Mouse (Mus musculus) myocyte (in vitro differentiated cells): ENCODE measurements around the gene Nap1l5. TPM values are rescaled to one million over a fixed set of nuclear protein-coding genes. Genes with fewer than 3 reads are reported as not detected.

Source experiments
- H3K27me3 ChIP-seq: one replicate; pipeline ENCODE4 v1.6.1; 2011; ENCODE audit not compliant: control insufficient read depth, insufficient read depth, insufficient read length
- H3K36me3 ChIP-seq: one replicate; pipeline ENCODE4 v1.6.1; 2011; ENCODE audit not compliant: control insufficient read depth, insufficient read depth
- H3K4me2 ChIP-seq: one replicate; pipeline ENCODE4 v1.6.1; 2011; ENCODE audit warnings: low read depth, control low read depth
- H3K4me3 ChIP-seq: one replicate; pipeline ENCODE4 v1.5.1; 2011; ENCODE audit warnings: mild to moderate bottlenecking, control low read depth, moderate library complexity
- H3K79me2 ChIP-seq: one replicate; pipeline ENCODE4 v1.6.1; 2011; ENCODE audit not compliant: control insufficient read depth, insufficient read depth
- H3ac ChIP-seq: one replicate; pipeline ENCODE4 v1.6.1; 2011; ENCODE audit not compliant: control insufficient read depth, insufficient read length
- CEBPB ChIP-seq: IDR thresholded peaks from 2 replicates; pipeline ENCODE4 v1.6.1; 2011; ENCODE audit warnings: mild to moderate bottlenecking, moderate library complexity; ENCODE audit not compliant: poor library complexity, insufficient read depth, severe bottlenecking
- E2F4 ChIP-seq: IDR thresholded peaks from one replicate; pipeline ENCODE4 v1.6.1; 2011; ENCODE audit warnings: mild to moderate bottlenecking, control low read depth, moderate library complexity; ENCODE audit not compliant: insufficient read depth
- MAX ChIP-seq: IDR thresholded peaks from one replicate; pipeline ENCODE4 v1.6.1; 2011; ENCODE audit warnings: low read depth, mild to moderate bottlenecking, control low read depth
- MYOD1 ChIP-seq, 3 experiments: IDR thresholded peaks; one replicate each; pipeline ENCODE4 v1.6.1; 2011; ENCODE audit warnings: control low read depth in 2 of 3, low read depth in 2 of 3, mild to moderate bottlenecking in 2 of 3, moderate library complexity in 1 of 3; ENCODE audit not compliant: insufficient read length in 2 of 3, control insufficient read depth in 1 of 3
- MYOG ChIP-seq, 3 experiments: IDR thresholded peaks; one replicate each; pipeline ENCODE4 v1.6.1; 2011; ENCODE audit warnings: control low read depth in 2 of 3, low read depth in 2 of 3, mild to moderate bottlenecking in 2 of 3; ENCODE audit not compliant: insufficient read length in 2 of 3, control insufficient read depth in 1 of 3, insufficient read depth in 1 of 3
- POLR2A ChIP-seq: IDR thresholded peaks from one replicate; pipeline ENCODE4 v1.6.1; 2011; ENCODE audit warnings: low read depth, mild to moderate bottlenecking, control low read depth, moderate library complexity; ENCODE audit not compliant: insufficient read length
- POLR2AphosphoS2 ChIP-seq: IDR thresholded peaks from one replicate; pipeline ENCODE4 v1.6.1; 2011; ENCODE audit warnings: low read depth, control low read depth; ENCODE audit not compliant: insufficient read length
- REST ChIP-seq: IDR thresholded peaks from one replicate; pipeline ENCODE4 v1.6.1; 2011; ENCODE audit warnings: mild to moderate bottlenecking, control low read depth, moderate library complexity; ENCODE audit not compliant: insufficient read depth, insufficient read length
- SRF ChIP-seq: IDR thresholded peaks from one replicate; pipeline ENCODE4 v1.6.1; 2011; ENCODE audit warnings: low read depth; ENCODE audit not compliant: control insufficient read depth, insufficient read length
- TCF12 ChIP-seq: IDR thresholded peaks from one replicate; pipeline ENCODE4 v1.6.1; 2011; ENCODE audit warnings: mild to moderate bottlenecking, control low read depth; ENCODE audit not compliant: poor library complexity, insufficient read depth, severe bottlenecking
- TCF3 ChIP-seq: IDR thresholded peaks from one replicate; pipeline ENCODE4 v1.6.1; 2011; ENCODE audit warnings: low read depth, control low read depth; ENCODE audit not compliant: insufficient read length
- USF1 ChIP-seq: IDR thresholded peaks from one replicate; pipeline ENCODE4 v1.6.1; 2011; ENCODE audit warnings: low read depth, mild to moderate bottlenecking, control low read depth, moderate library complexity
- polyA plus RNA-seq: library from polyadenylated mRNA; unstranded; fragments of >200 nt; fragmentation: generic; extraction: Trizol; gene quantifications from one replicate; pipeline ENCODE4 v1.2.1, GENCODE M21; 2012; ENCODE audit warnings: missing spikeins

The Nap1l5 gene
- polyA plus RNA-seq, 1 experiment = 0.11 TPM

- Histone ChIP-seq H3K36me3 (no peaks in the 10 kb centered on the region), H3K27me3 (no peaks in the 10 kb centered on the region), H3K4me3 (no peak overlapping the region), H3ac (no peak overlapping the region), H3K4me2 (no peak overlapping the region), H3K79me2 (no peaks in the 10 kb centered on the region)
- TF ChIP-seq MAX = no peak
- TF ChIP-seq TCF3 = no peak
- TF ChIP-seq TCF12 = no peak
- no peak for TF ChIP-seq MYOG (IDR thresholded peaks at IDR 0.05; ENCODE audit: control insufficient read depth in 1 of 3, insufficient read depth in 1 of 3, insufficient read length in 2 of 3, low read depth in 2 of 3)
- TF ChIP-seq MYOD1 (IDR thresholded peaks at IDR 0.05; ENCODE audit: control insufficient read depth in 1 of 3, insufficient read length in 2 of 3, low read depth in 2 of 3) = no peak
- TF ChIP-seq POLR2AphosphoS2 = no peak
- no peak for TF ChIP-seq REST
- TF ChIP-seq CEBPB = no peak
- no peak for TF ChIP-seq POLR2A
- TF ChIP-seq SRF = no peak
- TF ChIP-seq E2F4 = no peak
- TF ChIP-seq USF1 = no peak
These were observed 25.8 kb upstream of the Nap1l5 start for GRCm38 (mm10) chr6:58932515-58933188.

GRCm38 (mm10) chr6:58931149-58931548 lies 24.3 kb upstream of the Nap1l5 start:
- no peak for TF ChIP-seq CEBPB
- no peak for TF ChIP-seq TCF3
- no peak for TF ChIP-seq POLR2AphosphoS2
- TF ChIP-seq POLR2A = no peak
- TF ChIP-seq USF1 = no peak
- no peak for TF ChIP-seq E2F4
- TF ChIP-seq TCF12 = no peak
- no peak for TF ChIP-seq SRF
- no peak for TF ChIP-seq MYOD1 (IDR thresholded peaks at IDR 0.05; ENCODE audit: control insufficient read depth in 1 of 3, insufficient read length in 2 of 3, low read depth in 2 of 3)
- TF ChIP-seq MYOG (IDR thresholded peaks at IDR 0.05; ENCODE audit: control insufficient read depth in 1 of 3, insufficient read depth in 1 of 3, insufficient read length in 2 of 3, low read depth in 2 of 3) = no peak
- TF ChIP-seq MAX = no peak
- no peak for TF ChIP-seq REST
- Histone ChIP-seq H3ac (no peak overlapping the region), H3K27me3 (no peaks in the 10 kb centered on the region), H3K79me2 (no peaks in the 10 kb centered on the region), H3K36me3 (no peaks in the 10 kb centered on the region), H3K4me2 (no peak overlapping the region), H3K4me3 (no peak overlapping the region)

GRCm38 (mm10) chr6:58929911-58930431 lies 23.1 kb upstream of the Nap1l5 start:
- no peaks in the 10 kb centered on the region for H3K27me3 ChIP-seq
- H3K36me3 ChIP-seq = no peaks in the 10 kb centered on the region
- no peak overlapping the region for H3K4me2 ChIP-seq
- TF ChIP-seq REST = no peak
- H3K79me2 ChIP-seq = no peaks in the 10 kb centered on the region
- H3K4me3 ChIP-seq = no peak overlapping the region
- H3ac ChIP-seq = no peak overlapping the region

- Histone ChIP-seq H3K4me3 (no peak overlapping the region), H3K4me2 (no peak overlapping the region), H3ac (no peak overlapping the region), H3K36me3 (no peaks in the 10 kb centered on the region), H3K79me2 (no peaks in the 10 kb centered on the region), H3K27me3 (no peaks in the 10 kb centered on the region)
- TF ChIP-seq POLR2A = no peak
- TF ChIP-seq MYOG (IDR thresholded peaks at IDR 0.05; ENCODE audit: control insufficient read depth in 1 of 3, insufficient read depth in 1 of 3, insufficient read length in 2 of 3, low read depth in 2 of 3) = no peak
- TF ChIP-seq MYOD1 (IDR thresholded peaks at IDR 0.05; ENCODE audit: control insufficient read depth in 1 of 3, insufficient read length in 2 of 3, low read depth in 2 of 3) = no peak
- no peak for TF ChIP-seq POLR2AphosphoS2
- TF ChIP-seq TCF12 = no peak
- TF ChIP-seq E2F4 = no peak
- TF ChIP-seq CEBPB = no peak
- no peak for TF ChIP-seq USF1
- no peak for TF ChIP-seq TCF3
- TF ChIP-seq REST = no peak
- no peak for TF ChIP-seq SRF
- TF ChIP-seq MAX = no peak
These were observed 21.0 kb upstream of the Nap1l5 start for GRCm38 (mm10) chr6:58927881-58928280.

GRCm38 (mm10) chr6:58922511-58922910 lies 15.6 kb upstream of the Nap1l5 start:
- Histone ChIP-seq H3K79me2 (no peaks in the 10 kb centered on the region), H3K4me3 (no peak overlapping the region), H3ac (no peak overlapping the region), H3K36me3 (no peaks in the 10 kb centered on the region), H3K27me3 (no peaks in the 10 kb centered on the region), H3K4me2 (no peak overlapping the region)
- no peak for TF ChIP-seq POLR2A
- no peak for TF ChIP-seq TCF3
